Mouse (Mus musculus) ES-Bruce4 (cell line): Measurements from ENCODE around the gene Elovl6.

Experiments
- CTCF ChIP-seq: IDR thresholded peaks from one replicate; pipeline ENCODE4 v1.8.1; 2011; ENCODE audit warnings: low read depth, low read length
- EP300 ChIP-seq: IDR thresholded peaks from 2 replicates; pipeline ENCODE4 v1.6.1; 2011; ENCODE audit warnings: low read depth, low read length; ENCODE audit not compliant: insufficient read depth

DNA sequence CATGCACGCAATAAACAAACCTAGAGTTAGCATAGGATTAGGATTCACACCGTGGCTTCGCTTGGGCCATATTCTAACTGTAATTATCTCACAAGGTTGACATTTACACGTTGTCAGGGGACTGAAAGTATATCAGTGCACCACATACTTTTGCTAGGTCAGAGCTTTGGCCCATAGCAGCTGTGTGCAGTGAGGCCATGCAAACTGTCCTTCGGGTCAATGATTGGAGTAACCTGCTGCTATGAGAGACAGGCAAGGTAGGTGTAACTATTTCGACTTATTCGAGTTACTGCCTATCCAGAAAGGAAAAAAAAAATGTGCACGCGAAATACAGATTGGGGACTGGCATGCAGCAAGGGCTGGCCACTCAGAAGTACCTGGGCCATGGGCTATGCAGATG lies 24.9 kb downstream of the Elovl6 start:
- TF ChIP-seq EP300 (no peak), CTCF (no peak)
